Mouse (Mus musculus) heart, adult 2 months (tissue): Measurements from ENCODE around the gene Svs1.

Experiments
- CTCF ChIP-seq: fragments of 200-600 bp; IDR thresholded peaks from 2 replicates; pipeline ENCODE4 v1.8.1; 2022; ENCODE audit warnings: antibody characterized with exemption, mild to moderate bottlenecking, moderate library complexity
- POLR2A ChIP-seq: fragments of 200-500 bp; IDR thresholded peaks from 2 replicates; pipeline ENCODE4 v1.6.1; 2011; ENCODE audit warnings: mild to moderate bottlenecking, low read depth, low read length, control low read depth; ENCODE audit not compliant: insufficient read depth

DNA sequence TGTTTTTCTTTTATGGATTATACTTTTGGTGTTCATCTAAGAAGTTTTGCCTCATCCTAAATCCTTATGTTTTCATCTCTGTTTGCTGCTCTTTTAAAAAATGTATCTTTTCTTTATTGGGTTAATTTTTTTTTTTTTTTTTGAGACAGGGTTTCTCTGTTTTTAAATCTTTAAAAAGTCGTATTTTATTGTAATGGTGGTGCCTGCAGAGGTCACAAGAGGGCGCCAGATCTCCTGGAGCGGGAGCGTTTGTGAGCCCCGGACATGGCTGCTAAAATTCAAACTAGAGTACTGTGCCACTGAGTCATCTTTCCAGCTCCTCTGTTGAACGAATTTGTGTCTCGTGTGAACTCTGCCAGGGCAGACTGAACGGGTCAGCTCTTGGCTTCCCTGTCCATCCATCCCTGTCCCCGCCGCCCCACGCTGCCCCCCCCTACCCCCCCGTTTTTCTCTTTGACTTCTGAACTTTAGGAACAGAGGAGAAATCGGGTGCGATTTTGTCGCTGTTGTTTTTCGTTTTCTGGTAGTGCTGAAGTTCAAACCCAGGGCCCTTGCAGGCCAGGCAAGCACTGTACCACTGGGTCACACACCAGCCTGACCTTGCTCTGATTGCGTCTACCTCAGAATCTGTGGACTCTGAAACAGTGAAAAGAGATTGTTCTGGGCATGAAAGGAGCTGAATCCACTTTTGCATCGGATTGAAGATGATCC lies 53.0 kb downstream of the Svs1 start:
- TF ChIP-seq CTCF (peak; percentile 85), POLR2A (no peak)
